Mouse (Mus musculus): Measurements from ENCODE around the gene Spon1. TPM values are rescaled to one million over a fixed set of nuclear protein-coding genes. Genes with fewer than 3 reads are reported as not detected.

The Spon1 gene
- polyA plus RNA-seq, 1 experiment from 2014 or later = 7.1 TPM

DNA sequence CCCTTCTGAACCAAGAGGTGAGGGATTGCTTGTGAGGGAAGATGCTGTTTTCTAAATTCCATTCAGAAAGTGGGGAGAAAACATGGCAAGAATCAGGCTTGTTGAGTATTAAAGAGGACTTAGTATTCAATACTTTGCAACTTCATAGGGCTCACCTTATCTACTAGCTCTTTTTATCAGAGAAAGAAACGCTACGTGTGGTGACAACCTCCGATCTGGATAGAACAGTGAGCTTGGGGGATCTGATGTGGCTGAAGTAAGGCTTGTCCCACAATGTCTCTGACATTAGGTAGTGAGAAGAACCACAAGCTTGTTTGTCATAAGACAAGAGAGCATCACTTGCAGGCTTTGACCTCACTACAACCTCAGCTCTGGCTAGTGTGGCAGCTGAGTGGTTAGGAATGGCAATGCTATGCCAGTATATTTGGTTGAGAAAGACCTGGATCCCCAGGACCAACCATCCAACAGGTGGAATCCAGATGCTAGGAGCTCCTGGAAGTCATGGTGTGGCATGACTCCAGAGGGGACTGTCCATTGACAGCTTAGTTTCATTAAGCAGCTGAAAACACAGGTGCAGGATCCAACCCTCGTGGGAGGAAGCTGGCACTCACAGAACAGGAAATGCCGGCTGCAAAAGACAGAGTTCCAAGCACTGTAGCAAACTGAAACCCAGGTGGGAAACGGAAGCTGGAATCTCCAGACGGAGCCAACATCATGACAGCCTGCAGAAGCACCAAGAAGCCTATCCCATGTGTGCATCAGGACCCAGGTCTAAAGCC, 81.4 kb downstream of the Spon1 start:
- Histone ChIP-seq H3K9ac (no peak overlapping the region), H3K4me2 (no peak overlapping the region), H3K36me3 (ENCODE audit: poor library complexity, severe bottlenecking) (no peaks in the 10 kb centered on the region), H3K27me3 (no peaks in the 10 kb centered on the region), H3K4me1 (0 out of 2 replicates have a peak, but pooled peaks cover 6% of the 10 kb centered on the region), H3K4me3 (no peak overlapping the region), H3K9me3 (replicated peaks) (no peaks in the 10 kb centered on the region), H3K27ac (no peak overlapping the region)
- 87% methylated on average over 7 of the region's 7 CpGs for WGBS
- ATAC-seq = no peak

DNA sequence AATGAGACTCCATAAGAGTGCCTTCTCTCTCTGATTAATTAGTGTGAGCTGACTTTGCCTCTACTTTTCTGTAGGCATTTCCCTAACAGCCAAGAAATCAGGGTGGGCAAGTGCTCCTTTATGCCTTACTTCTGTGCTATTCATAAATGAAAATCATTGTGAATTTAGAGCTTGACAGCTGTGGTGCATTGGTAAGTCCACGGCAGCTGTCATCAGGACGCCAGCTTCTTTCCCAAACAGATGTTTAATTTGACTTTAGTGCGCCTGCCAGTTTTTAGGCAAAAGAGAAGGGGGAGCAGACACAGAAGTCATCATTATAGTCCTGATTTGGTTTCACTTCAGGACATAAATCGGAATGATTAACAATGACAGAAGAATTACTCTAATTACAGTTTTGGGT, 84.6 kb downstream of the Spon1 start:
- WGBS = 63% methylated on average over 4 of the region's 4 CpGs
- H3K27ac ChIP-seq = no peak overlapping the region

DNA sequence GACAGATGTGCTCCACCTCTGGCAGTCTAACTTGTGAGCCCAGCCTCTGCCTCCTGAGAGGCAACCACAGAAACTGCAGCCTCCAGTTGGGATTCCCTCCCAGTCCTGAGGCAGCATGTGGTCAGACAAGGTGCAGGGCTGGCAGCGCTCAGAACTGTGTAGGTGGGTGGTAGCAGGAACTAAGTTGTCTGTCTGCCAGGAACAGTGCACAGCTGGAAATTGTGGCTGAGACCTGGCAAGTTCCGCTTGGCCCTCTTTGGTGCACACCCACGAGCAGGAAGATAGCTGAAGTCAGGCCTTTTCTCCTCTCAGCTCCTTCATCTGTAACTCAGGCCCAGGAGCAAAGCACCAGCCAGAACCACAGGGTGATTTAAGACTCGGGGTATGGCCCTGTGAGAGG, 89.6 kb downstream of the Spon1 start:
- no peak overlapping the region for H3K9ac ChIP-seq
- ATAC-seq = no peak

More for the DNA sequence above, 84.6 kb downstream of the Spon1 start:
- ATAC-seq = no peak
- H3K4me3 ChIP-seq = no peak overlapping the region
- no peaks in the 10 kb centered on the region for H3K9me3 ChIP-seq (replicated peaks)
- no peaks in the 10 kb centered on the region for H3K36me3 ChIP-seq (ENCODE audit: poor library complexity, severe bottlenecking)
- no peaks in the 10 kb centered on the region for H3K27me3 ChIP-seq
- H3K4me1 ChIP-seq = no peaks in the 10 kb centered on the region
- no peak overlapping the region for H3K9ac ChIP-seq
- H3K4me2 ChIP-seq = no peak overlapping the region

DNA sequence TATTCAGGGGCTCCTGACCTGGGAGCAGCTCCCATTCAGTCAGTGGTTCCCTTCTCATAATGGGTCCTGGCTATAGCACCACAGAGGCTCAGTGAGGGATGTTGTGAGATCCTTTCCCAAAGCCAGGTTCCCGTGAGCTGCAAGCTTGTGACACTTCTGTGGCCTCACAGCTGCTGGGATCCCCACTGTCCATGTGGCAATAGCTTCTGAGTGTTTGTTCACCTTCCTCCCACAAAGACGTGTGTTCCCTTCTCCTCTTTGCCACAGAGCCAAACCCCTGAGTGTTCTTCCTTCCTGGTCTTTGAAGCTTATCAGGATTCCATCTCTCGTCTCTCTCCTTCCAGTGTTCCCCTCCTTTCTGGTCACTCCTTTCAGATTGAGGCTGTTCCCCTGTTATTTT, 90.3 kb downstream of the Spon1 start:
- 80% methylated on average over 3 of the region's 3 CpGs for WGBS
- Histone ChIP-seq H3K4me3 (no peak overlapping the region), H3K36me3 (ENCODE audit: poor library complexity, severe bottlenecking) (no peaks in the 10 kb centered on the region), H3K27me3 (0 out of 2 replicates have a peak, but pooled peaks cover 9% of the 10 kb centered on the region), H3K9ac (no peak overlapping the region), H3K4me2 (no peak overlapping the region), H3K4me1 (0 out of 2 replicates have a peak, but pooled peaks cover 3% of the 10 kb centered on the region), H3K27ac (no peak overlapping the region), H3K9me3 (replicated peaks) (no peaks in the 10 kb centered on the region)
- no peak for ATAC-seq

More for the DNA sequence above, 89.6 kb downstream of the Spon1 start:
- Histone ChIP-seq H3K4me3 (no peak overlapping the region), H3K27me3 (0 out of 2 replicates have a peak, but pooled peaks cover 7% of the 10 kb centered on the region), H3K27ac (no peak overlapping the region), H3K4me2 (no peak overlapping the region), H3K36me3 (ENCODE audit: poor library complexity, severe bottlenecking) (no peaks in the 10 kb centered on the region), H3K4me1 (0 out of 2 replicates have a peak, but pooled peaks cover 3% of the 10 kb centered on the region), H3K9me3 (replicated peaks) (no peaks in the 10 kb centered on the region)
- 84% methylated on average over 4 of the region's 4 CpGs for WGBS

DNA sequence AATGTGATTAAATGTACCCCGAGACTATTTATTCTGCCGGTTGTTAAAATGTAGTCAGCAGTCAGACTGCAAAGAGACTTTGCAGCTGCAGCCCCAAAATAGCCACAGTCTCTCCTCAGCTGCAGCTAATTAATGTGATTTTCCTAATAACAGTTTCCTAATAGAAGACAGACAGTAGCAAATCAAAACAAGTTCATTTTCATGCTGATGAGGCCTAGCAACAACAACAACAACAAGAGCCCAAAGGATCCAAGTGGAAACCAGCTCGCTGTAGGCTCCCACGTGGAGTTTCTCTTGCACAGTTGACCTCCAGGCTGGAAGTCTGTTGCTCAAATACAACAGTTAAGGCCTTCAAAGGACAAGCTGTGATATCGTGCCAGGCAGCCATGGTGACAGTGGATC, 93.7 kb downstream of the Spon1 start:
- Histone ChIP-seq H3K9ac (no peak overlapping the region), H3K36me3 (ENCODE audit: poor library complexity, severe bottlenecking) (no peaks in the 10 kb centered on the region), H3K4me2 (no peak overlapping the region), H3K9me3 (replicated peaks) (no peaks in the 10 kb centered on the region), H3K27ac (no peak overlapping the region), H3K4me3 (no peak overlapping the region), H3K4me1 (0 out of 2 replicates have a peak, but pooled peaks cover 3% of the 10 kb centered on the region), H3K27me3 (peaks cover 10% of the 10 kb centered on the region; the same call in 1 of the 2 replicates)
- peak; percentile 58; the same call in 1 of the 2 replicates for ATAC-seq
- WGBS = 50% methylated on average over 5 of the region's 5 CpGs

DNA sequence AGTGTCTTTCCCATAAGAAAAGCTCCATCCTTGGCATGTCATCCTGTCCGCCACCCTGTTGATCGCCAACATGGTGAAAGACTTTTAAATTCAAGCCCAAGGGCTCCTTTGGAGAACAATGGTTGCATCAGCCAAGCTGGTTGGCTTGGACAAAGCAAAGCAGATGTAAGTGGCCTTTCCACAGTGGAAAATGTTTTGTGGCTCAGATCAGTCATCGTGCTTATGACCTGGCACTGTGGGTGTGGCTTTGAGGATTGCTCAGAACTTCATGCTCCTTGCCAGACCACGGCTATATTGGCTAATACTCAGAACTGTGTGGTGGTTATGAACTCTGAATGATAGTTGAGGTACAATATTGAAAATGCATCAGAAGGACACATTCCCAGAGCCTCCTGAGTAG, 96.2 kb downstream of the Spon1 start:
- ATAC-seq = no peak
- 0 out of 2 replicates have a peak, but pooled peaks cover 3% of the 10 kb centered on the region for H3K4me1 ChIP-seq

DNA sequence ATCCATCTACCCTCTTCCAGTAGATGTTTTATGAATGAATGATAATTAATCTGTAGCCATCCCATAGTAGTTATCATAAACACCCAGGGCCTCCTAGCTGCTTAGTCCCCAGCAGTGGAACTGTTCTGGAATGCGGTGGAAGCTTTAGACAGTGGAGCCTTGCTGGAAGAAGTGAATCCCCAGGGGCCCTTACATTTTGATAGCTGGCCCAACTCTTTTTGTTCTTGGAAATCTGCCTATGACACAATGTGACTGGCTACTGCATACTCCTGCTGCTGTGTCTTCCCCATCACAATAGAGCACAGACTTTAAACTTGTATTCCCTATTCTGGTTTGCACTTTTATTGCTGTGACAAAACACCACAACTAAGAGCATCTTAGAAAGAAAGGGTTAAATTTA, 107.0 kb downstream of the Spon1 start:
- peaks cover 2% of the 10 kb centered on the region; the same call in 1 of the 2 replicates for H3K27me3 ChIP-seq
- no peak overlapping the region for H3K9ac ChIP-seq
- H3K4me1 ChIP-seq = no peaks in the 10 kb centered on the region
- H3K4me2 ChIP-seq = no peak overlapping the region
- no peak for ATAC-seq
- WGBS = 88% methylated on average over 1 of the region's 1 CpGs
- H3K9me3 ChIP-seq (replicated peaks) = no peaks in the 10 kb centered on the region
- no peaks in the 10 kb centered on the region for H3K36me3 ChIP-seq (ENCODE audit: poor library complexity, severe bottlenecking)
- no peak overlapping the region for H3K4me3 ChIP-seq
- H3K27ac ChIP-seq = no peak overlapping the region

More for the DNA sequence above, 96.2 kb downstream of the Spon1 start:
- Histone ChIP-seq H3K4me2 (no peak overlapping the region), H3K36me3 (ENCODE audit: poor library complexity, severe bottlenecking) (no peaks in the 10 kb centered on the region), H3K4me3 (no peak overlapping the region), H3K9me3 (replicated peaks) (no peaks in the 10 kb centered on the region), H3K27me3 (peaks cover 10% of the 10 kb centered on the region; the same call in 1 of the 2 replicates), H3K27ac (no peak overlapping the region), H3K9ac (no peak overlapping the region)
- 92% methylated on average over 4 of the region's 4 CpGs for WGBS

DNA sequence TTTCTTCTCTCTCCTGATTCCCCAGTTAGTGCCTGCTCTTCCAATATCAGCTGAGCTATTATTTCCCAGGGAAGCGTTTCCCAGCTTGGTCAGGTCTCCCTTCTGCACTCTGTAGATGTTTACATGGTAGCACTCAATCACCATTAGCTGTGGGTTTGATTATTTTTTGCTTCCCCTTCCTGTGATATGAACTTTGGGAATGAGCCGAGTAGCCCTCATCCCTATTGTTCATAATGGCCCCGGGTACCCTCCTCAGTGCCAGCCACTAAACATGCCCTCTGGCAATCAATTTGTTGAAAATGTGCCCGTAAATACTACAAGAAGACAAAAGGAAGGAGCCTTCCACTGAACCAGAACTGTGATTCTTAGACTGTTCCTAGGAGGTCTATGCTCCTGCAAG, 111.7 kb downstream of the Spon1 start:
- 87% methylated on average over 4 of the region's 4 CpGs for WGBS
- H3K36me3 ChIP-seq (ENCODE audit: poor library complexity, severe bottlenecking) = no peaks in the 10 kb centered on the region
- peaks cover 10% of the 10 kb centered on the region for H3K4me1 ChIP-seq
- H3K4me2 ChIP-seq = no peak overlapping the region
- H3K27me3 ChIP-seq = no peaks in the 10 kb centered on the region
- H3K9me3 ChIP-seq (replicated peaks) = no peaks in the 10 kb centered on the region
- ATAC-seq = no peak
- no peak overlapping the region for H3K4me3 ChIP-seq
- H3K9ac ChIP-seq = no peak overlapping the region
- H3K27ac ChIP-seq = no peak overlapping the region

DNA sequence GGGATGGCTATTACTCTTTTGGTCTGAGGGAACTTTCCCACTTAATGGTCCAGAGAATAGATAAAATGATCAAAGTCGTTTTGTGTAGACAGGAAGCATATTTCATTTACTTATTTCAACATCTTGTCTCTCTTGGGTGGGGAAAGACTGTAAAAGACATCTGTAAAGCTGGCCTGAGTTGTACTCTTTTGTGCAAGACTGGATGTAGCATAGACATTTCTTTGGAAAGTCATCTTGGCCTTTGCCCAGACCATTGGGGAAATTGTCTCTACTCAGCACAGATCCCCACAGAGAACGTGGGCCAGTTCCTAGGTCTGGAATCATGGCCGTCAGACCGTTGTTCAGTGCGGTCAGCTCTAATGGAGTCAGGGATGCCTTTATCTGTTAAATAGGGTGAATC, 112.1 kb downstream of the Spon1 start:
- Histone ChIP-seq H3K4me3 (no peak overlapping the region), H3K9me3 (replicated peaks) (no peaks in the 10 kb centered on the region), H3K27ac (no peak overlapping the region), H3K36me3 (ENCODE audit: poor library complexity, severe bottlenecking) (no peaks in the 10 kb centered on the region), H3K9ac (no peak overlapping the region), H3K4me2 (no peak overlapping the region), H3K27me3 (no peaks in the 10 kb centered on the region), H3K4me1 (peaks cover 10% of the 10 kb centered on the region)
- 90% methylated on average over 5 of the region's 5 CpGs for WGBS
- no peak for ATAC-seq

DNA sequence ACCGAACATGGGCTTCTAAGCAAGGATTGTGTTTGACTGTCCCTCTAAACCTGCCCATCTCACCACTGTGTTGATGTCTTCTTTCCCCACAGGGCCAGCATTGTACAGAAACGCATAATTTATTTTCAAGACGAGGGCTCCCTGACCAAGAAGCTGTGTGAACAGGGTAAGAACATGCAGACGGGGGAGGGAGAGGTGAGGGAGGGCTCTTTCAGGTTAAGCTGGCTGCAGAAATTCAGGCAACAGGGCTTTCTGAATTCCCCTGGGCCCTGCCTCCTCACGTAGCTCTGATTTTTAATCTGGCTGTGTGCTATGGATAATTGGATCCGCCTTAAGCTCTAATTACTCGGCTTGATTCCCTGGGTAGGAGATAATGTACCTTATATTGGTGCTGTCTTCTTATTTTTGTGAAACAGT, 113.3 kb downstream of the Spon1 start:
- H3K4me1 ChIP-seq = peaks cover 10% of the 10 kb centered on the region
- WGBS = 33% methylated on average over 7 of the region's 7 CpGs
- H3K36me3 ChIP-seq (ENCODE audit: poor library complexity, severe bottlenecking) = no peaks in the 10 kb centered on the region
- H3K9me3 ChIP-seq (replicated peaks) = no peaks in the 10 kb centered on the region
- H3K9ac ChIP-seq = no peak overlapping the region
- H3K27ac ChIP-seq = no peak overlapping the region; the same call in 1 of the 2 replicates
- no peak overlapping the region for H3K4me3 ChIP-seq
- no peaks in the 10 kb centered on the region for H3K27me3 ChIP-seq
- no peak overlapping the region for H3K4me2 ChIP-seq
- ATAC-seq = no peak

DNA sequence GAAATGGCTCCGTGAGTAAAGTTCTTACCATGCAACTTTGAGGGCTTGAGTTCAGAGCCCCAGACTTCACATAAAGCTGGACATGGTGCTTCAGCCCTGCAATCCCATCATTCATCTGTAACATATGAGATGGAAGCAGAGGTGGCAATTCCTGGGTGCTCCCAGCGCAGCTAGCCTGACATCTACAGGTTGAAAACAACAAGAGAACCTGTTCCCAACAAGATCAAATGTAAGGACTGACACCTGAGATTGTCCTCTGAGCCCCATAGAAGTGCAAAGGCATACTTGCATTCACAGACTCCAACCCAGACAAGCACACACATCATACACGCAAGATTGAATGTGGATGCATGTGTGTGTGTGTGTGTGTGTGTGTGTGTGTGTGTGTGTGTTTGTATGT, 114.2 kb downstream of the Spon1 start:
- peaks cover 10% of the 10 kb centered on the region for H3K4me1 ChIP-seq
- WGBS = 85% methylated on average over 3 of the region's 3 CpGs
- H3K9ac ChIP-seq = no peak overlapping the region
- no peak for ATAC-seq
- H3K4me2 ChIP-seq = no peak overlapping the region
- no peaks in the 10 kb centered on the region for H3K9me3 ChIP-seq (replicated peaks)
- no peaks in the 10 kb centered on the region for H3K27me3 ChIP-seq
- no peak overlapping the region for H3K4me3 ChIP-seq
- no peak overlapping the region for H3K27ac ChIP-seq
- H3K36me3 ChIP-seq (ENCODE audit: poor library complexity, severe bottlenecking) = no peaks in the 10 kb centered on the region

DNA sequence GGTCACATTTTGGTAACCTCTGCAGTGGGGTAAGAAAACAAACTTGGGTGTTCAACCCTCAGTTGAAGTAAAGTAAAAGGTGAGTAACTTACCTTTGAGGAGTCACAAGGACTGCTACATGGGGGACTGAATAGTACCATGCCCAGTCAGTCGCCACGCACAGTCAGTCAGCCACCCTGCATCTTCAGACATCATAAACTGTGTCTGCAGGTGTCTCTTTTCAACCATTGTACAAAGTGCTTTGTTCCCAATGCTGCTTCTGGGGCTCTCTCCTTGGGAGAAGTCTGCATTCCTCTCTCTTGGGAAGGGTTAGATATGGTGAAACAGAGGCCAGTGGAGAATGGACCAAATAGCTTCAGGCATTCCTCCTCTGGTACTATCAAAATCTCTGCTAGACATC, 125.0 kb downstream of the Spon1 start:
- no peaks in the 10 kb centered on the region for H3K36me3 ChIP-seq (ENCODE audit: poor library complexity, severe bottlenecking)
- no peak overlapping the region for H3K27ac ChIP-seq
- H3K9ac ChIP-seq = no peak overlapping the region
- H3K4me3 ChIP-seq = no peak overlapping the region
- 0 out of 2 replicates have a peak, but pooled peaks cover 7% of the 10 kb centered on the region for H3K9me3 ChIP-seq (replicated peaks)
- no peak for ATAC-seq
- H3K27me3 ChIP-seq = no peaks in the 10 kb centered on the region
- H3K4me2 ChIP-seq = no peak overlapping the region
- 91% methylated on average over 2 of the region's 2 CpGs for WGBS
- H3K4me1 ChIP-seq = no peaks in the 10 kb centered on the region
